Mouse (Mus musculus) C2C12 (cell line): Measurements from ENCODE around the gene Pllp. TPM values are rescaled to one million over a fixed set of nuclear protein-coding genes. Genes with fewer than 3 reads are reported as not detected.

Experiments
- H3K27me3 ChIP-seq: one replicate; pipeline ENCODE4 v1.6.1; 2011; ENCODE audit not compliant: control insufficient read depth, insufficient read depth, insufficient read length
- H3K36me3 ChIP-seq: one replicate; pipeline ENCODE4 v1.6.1; 2011; ENCODE audit not compliant: control insufficient read depth, insufficient read depth
- H3K4me3 ChIP-seq: one replicate; pipeline ENCODE4 v1.5.1; 2011; ENCODE audit warnings: mild to moderate bottlenecking, control low read depth; ENCODE audit not compliant: poor library complexity, insufficient read depth, severe bottlenecking
- H3K79me2 ChIP-seq: one replicate; pipeline ENCODE4 v1.6.1; 2011; ENCODE audit not compliant: control insufficient read depth, insufficient read depth
- H3K79me3 ChIP-seq: one replicate; pipeline ENCODE4 v1.6.1; 2011; ENCODE audit warnings: low read depth, control low read depth
- H3ac ChIP-seq: one replicate; pipeline ENCODE3; 2011; ENCODE audit warnings: low read depth; ENCODE audit not compliant: control insufficient read depth, insufficient read length
- CEBPB ChIP-seq: IDR thresholded peaks from one replicate; pipeline ENCODE4 v1.6.1; 2011; ENCODE audit warnings: low read depth, mild to moderate bottlenecking, control low read depth, moderate library complexity
- CTCF ChIP-seq: IDR thresholded peaks from one replicate; pipeline ENCODE4 v1.5.1; 2011; ENCODE audit not compliant: control insufficient read depth, insufficient read depth, insufficient read length
- FOSL1 ChIP-seq: IDR thresholded peaks from one replicate; pipeline ENCODE4 v1.8.0; 2011; ENCODE audit warnings: mild to moderate bottlenecking, low read length; ENCODE audit not compliant: poor library complexity, insufficient read depth, severe bottlenecking
- MAX ChIP-seq: IDR thresholded peaks from one replicate; pipeline ENCODE4 v1.6.1; 2011; ENCODE audit warnings: mild to moderate bottlenecking, control low read depth
- MYOD1 ChIP-seq: IDR thresholded peaks from one replicate; pipeline ENCODE4 v1.6.1; 2011; ENCODE audit warnings: low read depth; ENCODE audit not compliant: control insufficient read depth, insufficient read length
- MYOG ChIP-seq: IDR thresholded peaks from one replicate; pipeline ENCODE4 v1.6.1; 2011; ENCODE audit not compliant: control insufficient read depth, insufficient read length; ENCODE audit errors: extremely low read depth
- USF1 ChIP-seq: IDR thresholded peaks from one replicate; pipeline ENCODE4 v1.6.1; 2011; ENCODE audit warnings: low read depth, mild to moderate bottlenecking, control low read depth, moderate library complexity
- polyA plus RNA-seq: library from polyadenylated mRNA; unstranded; fragments of >200 nt; fragmentation: generic; extraction: Trizol; gene quantifications from one replicate; pipeline ENCODE4 v1.2.1, GENCODE M21; 2012; ENCODE audit warnings: missing spikeins

The Pllp gene
- polyA plus RNA-seq, 1 experiment = 0.07 TPM

- peaks cover 4% of the 10 kb centered on the region for H3K27me3 ChIP-seq
- H3K36me3 ChIP-seq = no peaks in the 10 kb centered on the region
- H3K4me3 ChIP-seq = peak overlapping the region; percentile 43
- no peak overlapping the region for H3ac ChIP-seq
- H3K79me3 ChIP-seq = no peaks in the 10 kb centered on the region
- TF ChIP-seq CTCF (no peak), FOSL1 (no peak), MAX (no peak), USF1 (no peak), MYOD1 (no peak), CEBPB (no peak), MYOG (no peak)
- no peaks in the 10 kb centered on the region for H3K79me2 ChIP-seq
Observed at GRCm38 (mm10) chr8:94702156-94702555, 6.1 kb upstream of the Pllp start.

GRCm38 (mm10) chr8:94700421-94700935 is 4.4 kb upstream of the Pllp start:
- no peaks in the 10 kb centered on the region for H3K79me2 ChIP-seq
- H3ac ChIP-seq = no peak overlapping the region
- no peaks in the 10 kb centered on the region for H3K36me3 ChIP-seq
- TF ChIP-seq MYOD1 (no peak), MYOG (no peak), MAX (no peak), FOSL1 (no peak), CTCF (no peak), USF1 (no peak), CEBPB (no peak)
- no peaks in the 10 kb centered on the region for H3K79me3 ChIP-seq
- H3K4me3 ChIP-seq = no peak overlapping the region
- H3K27me3 ChIP-seq = peaks cover 20% of the 10 kb centered on the region

DNA sequence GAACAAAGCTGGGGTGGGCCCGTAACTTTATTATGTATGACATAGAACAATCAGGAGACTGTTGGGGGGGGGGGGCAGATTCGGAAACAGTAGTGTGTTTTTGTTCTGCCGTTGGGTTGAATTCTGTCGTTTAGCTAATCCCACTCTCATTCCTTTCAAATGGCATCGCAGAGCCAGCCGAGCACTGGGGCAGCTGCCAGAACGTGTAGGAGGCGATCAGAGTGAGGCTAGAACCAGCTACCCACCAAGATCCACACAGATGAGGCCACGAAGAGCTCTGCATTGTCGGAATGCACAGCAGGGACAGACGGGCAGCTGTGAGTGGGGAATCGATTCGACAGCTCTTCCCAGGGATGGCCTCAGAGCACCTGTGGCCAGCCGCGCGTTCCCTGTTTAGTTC is 3.3 kb upstream of the Pllp start:
- Histone ChIP-seq H3K4me3 (no peak overlapping the region), H3ac (no peak overlapping the region), H3K36me3 (no peaks in the 10 kb centered on the region), H3K79me2 (no peaks in the 10 kb centered on the region), H3K79me3 (no peaks in the 10 kb centered on the region), H3K27me3 (peaks cover 29% of the 10 kb centered on the region)
- TF ChIP-seq CEBPB = no peak
- TF ChIP-seq MAX = no peak
- TF ChIP-seq USF1 = no peak
- TF ChIP-seq CTCF = no peak
- TF ChIP-seq MYOD1 = no peak
- TF ChIP-seq MYOG = no peak
- TF ChIP-seq FOSL1 = no peak

DNA sequence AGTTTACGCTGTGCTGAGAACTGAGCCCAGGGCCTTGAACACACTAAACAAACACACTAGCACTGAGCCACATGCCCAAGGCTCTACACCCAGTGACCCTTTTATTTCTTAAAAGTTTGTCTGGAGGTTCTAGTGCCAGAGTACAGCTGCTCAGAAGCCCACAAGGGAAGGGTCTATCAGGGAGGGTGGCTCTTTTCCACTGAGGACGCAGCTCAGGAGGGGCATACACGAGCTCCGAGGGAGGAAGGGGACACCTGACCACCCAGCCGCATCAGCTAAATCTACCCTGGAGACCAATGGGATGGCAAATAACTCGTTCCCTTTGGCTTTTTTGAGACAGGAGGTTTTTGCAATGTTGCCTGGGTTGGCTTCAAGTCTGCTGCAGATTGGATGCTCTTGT is 1.9 kb upstream of the Pllp start:
- no peaks in the 10 kb centered on the region for H3K79me2 ChIP-seq
- H3K79me3 ChIP-seq = no peaks in the 10 kb centered on the region
- no peak overlapping the region for H3ac ChIP-seq
- no peaks in the 10 kb centered on the region for H3K36me3 ChIP-seq
- peaks cover 41% of the 10 kb centered on the region for H3K27me3 ChIP-seq
- H3K4me3 ChIP-seq = no peak overlapping the region
- TF ChIP-seq MYOD1 = no peak
- no peak for TF ChIP-seq CTCF
- no peak for TF ChIP-seq MYOG
- TF ChIP-seq FOSL1 = no peak
- TF ChIP-seq CEBPB = no peak
- TF ChIP-seq USF1 = no peak
- no peak for TF ChIP-seq MAX

GRCm38 (mm10) chr8:94696566-94696965 is 488 bp upstream of the Pllp start:
- Histone ChIP-seq H3K4me3 (no peak overlapping the region), H3K79me3 (no peaks in the 10 kb centered on the region), H3K79me2 (no peaks in the 10 kb centered on the region), H3K27me3 (peaks cover 47% of the 10 kb centered on the region), H3ac (no peak overlapping the region), H3K36me3 (no peaks in the 10 kb centered on the region)
- TF ChIP-seq FOSL1 (no peak), MAX (no peak), MYOD1 (no peak), MYOG (no peak), CEBPB (no peak)
